Comparison of ENCODE assay signal across 8 mouse cellular contexts in the genomic region with DNA sequence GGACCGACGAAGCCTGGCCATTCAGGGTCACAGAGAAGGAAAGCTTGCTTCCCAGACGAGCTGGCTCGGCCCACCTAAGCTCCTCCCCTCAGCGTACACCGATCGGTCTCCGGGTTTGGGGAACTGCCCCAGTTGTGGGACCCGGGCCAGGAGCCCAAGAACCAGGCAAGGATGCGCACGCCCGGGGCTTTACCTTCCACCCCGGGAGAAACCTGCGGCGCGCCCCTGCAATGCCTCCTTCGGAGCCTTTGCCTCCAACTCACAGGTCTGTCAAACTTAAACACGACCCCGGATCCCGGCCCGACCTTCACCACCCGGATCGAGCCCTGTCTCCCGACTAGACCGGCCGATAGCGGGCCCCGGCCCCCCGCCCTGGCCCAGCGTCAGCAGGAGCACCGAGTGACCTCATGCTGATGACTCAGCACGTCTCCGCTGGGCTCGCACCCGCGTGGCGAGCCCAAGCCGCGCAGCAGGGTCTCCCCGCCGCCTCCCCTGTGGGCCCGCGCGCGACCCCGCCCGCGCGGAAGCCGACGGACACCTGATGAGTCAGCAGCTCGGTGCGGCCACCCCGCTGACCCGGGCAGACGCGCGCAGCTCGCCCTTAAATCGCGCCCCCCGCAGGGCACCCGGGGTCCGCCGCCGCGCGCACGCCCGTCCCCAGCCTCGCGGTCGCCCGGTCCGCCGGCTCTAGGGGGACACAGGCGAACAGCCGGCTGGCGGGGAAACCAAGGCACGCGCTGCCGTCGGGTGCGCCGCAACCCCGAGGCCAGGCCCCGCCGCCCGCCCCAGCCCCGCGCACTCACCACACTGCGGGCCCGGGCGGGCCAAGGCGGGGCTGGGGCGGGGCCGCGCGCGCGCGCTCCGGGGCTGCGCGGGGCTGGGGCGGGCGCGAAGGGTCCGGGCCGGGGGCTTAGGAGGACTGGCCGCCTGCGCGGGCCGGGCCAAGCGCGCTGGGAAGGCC. TPM values are rescaled to one million over a fixed set of nuclear protein-coding genes. Genes with fewer than 3 reads are reported as not detected.
DNase-seq lines count a peak whose midpoint lies in the region; ATAC-seq and TF ChIP-seq lines count a peak whose summit lies in the region.

No protein-coding gene starts in this region.

- no peak for TF ChIP-seq EP300 in heart, adult 2 months (IDR thresholded peaks at IDR 0.05; ENCODE audit: insufficient read depth, low read depth, low read length)

- TF ChIP-seq POLR2A in heart, adult 2 months (IDR thresholded peaks at IDR 0.05; ENCODE audit: insufficient read depth, low read depth, low read length) = no peak
- TF ChIP-seq POLR2A in kidney, adult 2 months (IDR thresholded peaks at IDR 0.05; ENCODE audit: low read depth, low read length) = peak; percentile 13
- peak; percentile 38 for TF ChIP-seq POLR2A in myocyte (IDR thresholded peaks at IDR 0.05; ENCODE audit: insufficient read length, low read depth)

- intact Hi-C loops in heart, adult 2 months (cut with DNase I) = loop anchor here (5.0 kb wide), 1 partner anchor 39 kb away; a partner anchor contains a TSS

- no peaks in the 10 kb centered on the region for H3K27me3 ChIP-seq in embryonic facial prominence, embryonic 11.5 days (ENCODE audit: control insufficient read depth, insufficient read depth, low read length)
- no peaks in the 10 kb centered on the region for H3K27me3 ChIP-seq in heart, adult 2 months (ENCODE audit: control insufficient read depth, insufficient read depth, low read length)
- no peaks in the 10 kb centered on the region for H3K27me3 ChIP-seq in kidney, adult 2 months (replicated peaks; ENCODE audit: control insufficient read depth, insufficient read depth, low read length)
- no peaks in the 10 kb centered on the region for H3K27me3 ChIP-seq in liver, embryonic 13.5 days
- no peaks in the 10 kb centered on the region for H3K27me3 ChIP-seq in myocyte (ENCODE audit: control insufficient read depth, insufficient read depth, insufficient read length)

- H3K9ac ChIP-seq in embryonic facial prominence, embryonic 11.5 days (replicated peaks; ENCODE audit: low read length) = peak overlapping the region; percentile 94
- peak overlapping the region; percentile 85 for H3K9ac ChIP-seq in heart, adult 2 months (ENCODE audit: low read depth, low read length)
- H3K9ac ChIP-seq in liver, embryonic 13.5 days = peak overlapping the region; percentile 99

- H3K4me2 ChIP-seq in embryonic facial prominence, embryonic 11.5 days (ENCODE audit: low read depth, low read length) = peak overlapping the region; percentile 81
- peak overlapping the region; percentile 85 for H3K4me2 ChIP-seq in liver, embryonic 13.5 days
- H3K4me2 ChIP-seq in myocyte (ENCODE audit: low read depth) = peak overlapping the region; percentile 94

- no peaks in the 10 kb centered on the region; the same call in none of the 2 replicates for H3K36me3 ChIP-seq in embryonic facial prominence, embryonic 11.5 days (replicated peaks; ENCODE audit: control insufficient read depth, insufficient read depth, low read depth, low read length)
- H3K36me3 ChIP-seq in heart, adult 2 months (ENCODE audit: control insufficient read depth, insufficient read depth, low read length) = no peaks in the 10 kb centered on the region
- no peaks in the 10 kb centered on the region for H3K36me3 ChIP-seq in kidney, adult 2 months (ENCODE audit: control insufficient read depth, insufficient read depth, low read length)
- peaks cover 15% of the 10 kb centered on the region for H3K36me3 ChIP-seq in liver, embryonic 13.5 days
- H3K36me3 ChIP-seq in myocyte (ENCODE audit: control insufficient read depth, insufficient read depth) = peaks cover 7% of the 10 kb centered on the region

- H3K4me1 ChIP-seq in embryonic facial prominence, embryonic 11.5 days (ENCODE audit: control insufficient read depth, insufficient read depth, low read length) = peaks cover 9% of the 10 kb centered on the region; the same call in 1 of the 2 replicates
- H3K4me1 ChIP-seq in heart, adult 2 months (ENCODE audit: control insufficient read depth, insufficient read depth, low read length) = peaks cover 22% of the 10 kb centered on the region
- H3K4me1 ChIP-seq in kidney, adult 2 months (ENCODE audit: control insufficient read depth, insufficient read depth, low read length) = peaks cover 34% of the 10 kb centered on the region
- peaks cover 65% of the 10 kb centered on the region for H3K4me1 ChIP-seq in liver, embryonic 13.5 days (replicated peaks)

- DNase-seq in urinary bladder, adult 18-20 months (ENCODE audit: low spot score in 2 of 2) = peak; percentile 63 to 72
- no peak for DNase-seq in urinary bladder, postnatal 10 days (ENCODE audit: low spot score)
- peak; percentile 63 for DNase-seq in embryonic facial prominence, embryonic 11.5 days (ENCODE audit: low spot score)
- peak; percentile 81 to 86 for DNase-seq in heart, adult 2 months
- DNase-seq in kidney, adult 2 months = peak; percentile 94
- peak; percentile 78 for DNase-seq in liver, embryonic 13.5 days
- DNase-seq in spleen, postnatal 4 days (ENCODE audit: low spot score in 2 of 2) = peak; percentile 78 to 89

- peak overlapping the region; percentile 85 for H3K4me3 ChIP-seq in embryonic facial prominence, embryonic 11.5 days (ENCODE audit: low read depth, low read length)
- peak overlapping the region; percentile 89 for H3K4me3 ChIP-seq in heart, adult 2 months
- H3K4me3 ChIP-seq in kidney, adult 2 months (ENCODE audit: insufficient read depth, low read depth, low read length) = peak overlapping the region; percentile 92
- H3K4me3 ChIP-seq in liver, embryonic 13.5 days (replicated peaks) = peak overlapping the region; percentile 91
- H3K4me3 ChIP-seq in myocyte = peak overlapping the region; percentile 68

- ATAC-seq in embryonic facial prominence, embryonic 11.5 days (replicated peaks; ENCODE audit: insufficient number of reproducible peaks, low FRiP score, low TSS enrichment, low read depth) = peak; percentile 82
- ATAC-seq in liver, embryonic 13.5 days (ENCODE audit: low read depth) = peak; percentile 75

- WGBS in embryonic facial prominence, embryonic 11.5 days = under 1% methylated on average over 99 of the region's 116 CpGs
- WGBS in heart, adult 2 months = under 1% methylated on average over 115 of the region's 116 CpGs
- under 1% methylated on average over 116 of the region's 116 CpGs for WGBS in kidney, adult 2 months
- under 1% methylated on average over 102 of the region's 116 CpGs for WGBS in liver, embryonic 13.5 days (ENCODE audit: insufficient replicate concordance)

- no peaks in the 10 kb centered on the region for H3K9me3 ChIP-seq in embryonic facial prominence, embryonic 11.5 days (replicated peaks; ENCODE audit: control insufficient read depth, low read length)
- H3K9me3 ChIP-seq in liver, embryonic 13.5 days (replicated peaks) = no peaks in the 10 kb centered on the region

- peak overlapping the region; percentile 75 for H3K27ac ChIP-seq in embryonic facial prominence, embryonic 11.5 days (replicated peaks; ENCODE audit: low read depth, low read length)
- peak overlapping the region; percentile 95 for H3K27ac ChIP-seq in heart, adult 2 months
- H3K27ac ChIP-seq in kidney, adult 2 months (ENCODE audit: insufficient read depth, low read depth, low read length) = peak overlapping the region; percentile 95
- H3K27ac ChIP-seq in liver, embryonic 13.5 days = peak overlapping the region; percentile 100

- H3ac ChIP-seq in myocyte (ENCODE audit: control insufficient read depth, insufficient read length) = peak overlapping the region; percentile 89

- H3K79me2 ChIP-seq in heart, adult 2 months (replicated peaks; ENCODE audit: control insufficient read depth, insufficient read depth, low read length) = 0 out of 2 replicates have a peak, but pooled peaks cover 2% of the 10 kb centered on the region
- peaks cover 50% of the 10 kb centered on the region for H3K79me2 ChIP-seq in myocyte (ENCODE audit: control insufficient read depth, insufficient read depth)

- TF ChIP-seq CTCF in heart, adult 2 months (IDR thresholded peaks at IDR 0.05) = peak; percentile 30; the same call in 1 of the 2 replicates
- TF ChIP-seq CTCF in kidney, adult 2 months (conservative IDR thresholded peaks at IDR 0.05; ENCODE audit: insufficient read depth, insufficient read length, low read depth, low read length) = no peak

RNA-seq across cellular contexts. Expression of a gene that starts 0.6 kb away (rescaled TPM):
- 16.7 and 18.1 TPM in 2 replicates for polyA plus RNA-seq in embryonic facial prominence, embryonic 11.5 days (2014; fragmentation: Nextera tagmentation; extraction: Ambion mirVana)
- total RNA-seq in heart, adult 2 months (2021) = 10 to 100 TPM; 35.7 to 45.2 TPM
- polyA plus RNA-seq in heart, adult 2 months (2012; rRNA removed) = 32.8 and 37.2 TPM in 2 replicates
- polyA plus RNA-seq in kidney, adult 2 months (2012; rRNA removed) = 62.2 and 66.1 TPM in 2 replicates
- 39.8 and 40.0 TPM in 2 replicates for polyA plus RNA-seq in liver, embryonic 13.5 days (2015; fragmentation: Nextera tagmentation; extraction: Ambion mirVana)
- 43.1 TPM for polyA plus RNA-seq in myocyte (2012; fragmentation: generic; extraction: Trizol)

RNA-seq across cellular contexts. Expression of a gene that starts 7.8 kb away (rescaled TPM):
- polyA plus RNA-seq in embryonic facial prominence, embryonic 11.5 days (2014; fragmentation: Nextera tagmentation; extraction: Ambion mirVana) = 20.7 and 20.8 TPM in 2 replicates
- 1 to 10 TPM; 7.0 to 7.4 TPM for total RNA-seq in heart, adult 2 months (2021)
- 23.7 and 25.9 TPM in 2 replicates for polyA plus RNA-seq in heart, adult 2 months (2012; rRNA removed)
- 72.2 and 76.8 TPM in 2 replicates for polyA plus RNA-seq in kidney, adult 2 months (2012; rRNA removed)
- 33.8 and 34.3 TPM in 2 replicates for polyA plus RNA-seq in liver, embryonic 13.5 days (2015; fragmentation: Nextera tagmentation; extraction: Ambion mirVana)
- 29.9 TPM for polyA plus RNA-seq in myocyte (2012; fragmentation: generic; extraction: Trizol)

RNA-seq across cellular contexts. Expression of a gene that starts 10.7 kb away (rescaled TPM):
- polyA plus RNA-seq in embryonic facial prominence, embryonic 11.5 days (2014; fragmentation: Nextera tagmentation; extraction: Ambion mirVana) = 26.3 and 27.1 TPM in 2 replicates
- 1 to 10 TPM in 1 of 2 experiments, under 1 TPM in 1; 0.81 to 1.2 TPM for total RNA-seq in heart, adult 2 months (2021)
- polyA plus RNA-seq in heart, adult 2 months (2012; rRNA removed) = 3.9 and 4.9 TPM in 2 replicates
- polyA plus RNA-seq in kidney, adult 2 months (2012; rRNA removed) = 1.0 and 1.5 TPM in 2 replicates
- polyA plus RNA-seq in liver, embryonic 13.5 days (2015; fragmentation: Nextera tagmentation; extraction: Ambion mirVana) = 6.0 and 6.9 TPM in 2 replicates
- 56.9 TPM for polyA plus RNA-seq in myocyte (2012; fragmentation: generic; extraction: Trizol)

RNA-seq across cellular contexts. Expression of a gene that starts 15.1 kb away (rescaled TPM):
- 75.3 and 76.9 TPM in 2 replicates for polyA plus RNA-seq in embryonic facial prominence, embryonic 11.5 days (2014; fragmentation: Nextera tagmentation; extraction: Ambion mirVana)
- total RNA-seq in heart, adult 2 months (2021) = 10 to 100 TPM; 51.8 to 55.6 TPM
- 111 and 125 TPM in 2 replicates for polyA plus RNA-seq in heart, adult 2 months (2012; rRNA removed)
- 432 and 566 TPM in 2 replicates for polyA plus RNA-seq in kidney, adult 2 months (2012; rRNA removed)
- polyA plus RNA-seq in liver, embryonic 13.5 days (2015; fragmentation: Nextera tagmentation; extraction: Ambion mirVana) = 114 and 116 TPM in 2 replicates
- 117 TPM for polyA plus RNA-seq in myocyte (2012; fragmentation: generic; extraction: Trizol)

RNA-seq across cellular contexts. Expression of a gene that starts 15.1 kb away (rescaled TPM):
- polyA plus RNA-seq in embryonic facial prominence, embryonic 11.5 days (2014; fragmentation: Nextera tagmentation; extraction: Ambion mirVana) = not detected in 2 replicates
- 10 to 100 TPM; 77.6 to 87.3 TPM for total RNA-seq in heart, adult 2 months (2021)
- polyA plus RNA-seq in heart, adult 2 months (2012; rRNA removed) = 55.1 and 68.3 TPM in 2 replicates
- 0.27 and 1.0 TPM in 2 replicates for polyA plus RNA-seq in kidney, adult 2 months (2012; rRNA removed)
- polyA plus RNA-seq in liver, embryonic 13.5 days (2015; fragmentation: Nextera tagmentation; extraction: Ambion mirVana) = 0.23 TPM in 1 of 2 replicates, not detected in the other
- 4.6 TPM for polyA plus RNA-seq in myocyte (2012; fragmentation: generic; extraction: Trizol)
